Mouse (Mus musculus): ENCODE data around the gene Gprasp1. TPM values are rescaled to one million over a fixed set of nuclear protein-coding genes. Genes with fewer than 3 reads are reported as not detected.
A peak's percentile ranks its signal among the peaks of the same experiment; 100 is the strongest.
"Not testable (repeated sequence)": the region's sequence is repeated elsewhere in the genome, so short reads cannot be mapped to it uniquely, and the experiment has no call there.

Gprasp1 gene
- polyA plus RNA-seq (2015; fragmentation: Nextera tagmentation; extraction: Ambion mirVana): 46.2 and 47.6 TPM in 2 replicates

- peaks cover 8% of the 10 kb centered on the region; the same call in 1 of the 2 replicates for H3K36me3 ChIP-seq
- H3K4me3 ChIP-seq (replicated peaks): peak within 1 kb of the TSS; percentile 65
- H3K27me3 ChIP-seq: peaks cover 22% of the 10 kb centered on the region
- WGBS: 18% methylated on average over 48 of the region's 48 CpGs
- peaks cover 5% of the 10 kb centered on the region; the same call in 1 of the 2 replicates for H3K4me1 ChIP-seq
- H3K9me3 ChIP-seq (replicated peaks): no peaks in the 10 kb centered on the region
- H3K9ac ChIP-seq: peak within 1 kb of the TSS; percentile 65
- peak; percentile 99 for ATAC-seq (replicated peaks; ENCODE audit: low FRiP score)
- H3K4me2 ChIP-seq: peak within 1 kb of the TSS; percentile 58
- peak within 1 kb of the TSS; percentile 81 for H3K27ac ChIP-seq
Observed at GRCm38 (mm10) chrX:135742304-135743055, at the start of gene Gprasp1, which contains the start of gene Armcx5. Gene Gprasp1 (plus strand): TSS chrX:135742733. Gene Armcx5 (plus strand): TSS chrX:135742733.

DNA sequence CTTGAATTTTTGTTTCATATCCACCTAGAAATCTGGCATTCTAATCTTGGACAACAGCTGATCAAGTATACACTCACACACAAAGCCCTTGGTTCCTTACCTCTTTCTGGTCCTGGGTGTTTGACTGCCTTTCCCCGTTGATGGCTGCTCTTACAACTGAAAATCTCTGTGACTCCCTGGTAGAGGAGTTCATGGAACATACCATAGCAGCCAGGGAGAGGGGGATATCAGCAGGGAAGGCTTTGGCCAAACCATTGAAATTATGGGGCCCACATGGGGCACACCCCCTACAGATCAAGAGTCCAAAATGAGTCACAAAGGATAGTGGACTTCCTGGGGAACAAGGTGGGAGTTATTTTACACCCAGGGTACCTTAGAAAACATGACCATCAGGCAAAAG lies 48.9 kb upstream of the Gprasp1 start, which contains the start of gene Tcp11x2:
Gene Tcp11x2 (minus strand): TSS at position 158 of the 400 bp plus-strand sequence.
- H3K4me2 ChIP-seq: no peak within 1 kb of the TSS
- no peaks in the 10 kb centered on the region for H3K4me1 ChIP-seq
- no peak within 1 kb of the TSS for H3K9ac ChIP-seq
- H3K27ac ChIP-seq: no peak within 1 kb of the TSS
- no peak for ATAC-seq (replicated peaks; ENCODE audit: low FRiP score)
- WGBS: 72% methylated on average over 1 of the region's 1 CpGs
- H3K27me3 ChIP-seq: peaks cover 29% of the 10 kb centered on the region
- H3K9me3 ChIP-seq (replicated peaks): no peaks in the 10 kb centered on the region
- no peaks in the 10 kb centered on the region for H3K36me3 ChIP-seq
- no peak within 1 kb of the TSS for H3K4me3 ChIP-seq (replicated peaks)

DNA sequence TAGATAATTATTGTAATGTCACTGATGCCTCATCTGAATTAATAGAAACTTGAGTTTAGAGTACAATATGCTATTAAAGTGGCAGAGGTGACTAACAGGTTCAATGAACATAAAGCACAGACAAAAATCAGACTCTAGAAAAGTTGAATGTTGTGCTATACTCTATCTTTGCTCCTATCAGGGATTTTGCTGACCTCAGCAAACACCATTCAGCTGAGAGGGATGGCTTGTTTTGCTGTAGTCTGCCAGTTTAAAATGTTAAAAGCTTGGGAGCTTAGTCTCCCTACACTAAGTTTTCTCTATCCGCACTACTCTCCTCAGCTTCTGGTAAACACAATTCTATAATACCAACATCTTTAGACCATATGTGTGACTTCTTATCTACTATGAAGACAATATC lies 39.4 kb upstream of the Gprasp1 start:
- Histone ChIP-seq H3K4me2 (no peak overlapping the region), H3K36me3 (no peaks in the 10 kb centered on the region), H3K4me3 (replicated peaks) (no peak overlapping the region), H3K9me3 (replicated peaks) (no peaks in the 10 kb centered on the region), H3K4me1 (no peaks in the 10 kb centered on the region), H3K27me3 (peaks cover 10% of the 10 kb centered on the region), H3K27ac (no peak overlapping the region), H3K9ac (no peak overlapping the region)
- no peak for ATAC-seq (replicated peaks; ENCODE audit: low FRiP score)
- WGBS: 94% methylated on average over 1 of the region's 1 CpGs

GRCm38 (mm10) chrX:135704349-135704748 lies 38.2 kb upstream of the Gprasp1 start:
- ATAC-seq (replicated peaks; ENCODE audit: low FRiP score): no peak
- H3K27ac ChIP-seq: no peak overlapping the region
- no peak overlapping the region for H3K4me3 ChIP-seq (replicated peaks)
- peaks cover 12% of the 10 kb centered on the region for H3K27me3 ChIP-seq
- H3K4me2 ChIP-seq: no peak overlapping the region
- no peaks in the 10 kb centered on the region for H3K9me3 ChIP-seq (replicated peaks)
- no peaks in the 10 kb centered on the region for H3K36me3 ChIP-seq
- H3K9ac ChIP-seq: no peak overlapping the region
- WGBS: 36% methylated on average over 2 of the region's 2 CpGs
- H3K4me1 ChIP-seq: no peaks in the 10 kb centered on the region

DNA sequence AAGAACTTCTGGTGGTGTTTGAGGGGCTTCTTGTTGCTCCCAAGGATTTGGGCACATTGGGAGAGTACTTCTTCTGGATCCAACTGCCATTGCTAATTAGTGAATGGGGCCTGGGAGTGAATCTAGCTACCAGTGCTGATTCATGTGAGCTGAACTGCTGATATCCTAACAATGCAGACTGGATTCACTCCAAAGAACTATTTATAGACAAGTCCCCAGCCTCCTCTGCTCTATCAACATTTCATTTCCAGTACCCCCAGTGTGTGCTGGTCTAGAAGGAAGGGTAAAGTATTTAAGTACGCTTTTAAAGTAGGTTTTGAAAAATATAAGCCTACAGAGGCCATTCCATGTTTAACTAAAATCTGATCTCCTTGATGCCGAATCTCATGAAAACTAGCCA lies 29.7 kb upstream of the Gprasp1 start:
- Histone ChIP-seq H3K4me2 (no peak overlapping the region), H3K4me3 (replicated peaks) (no peak overlapping the region), H3K9me3 (replicated peaks) (no peaks in the 10 kb centered on the region), H3K27ac (no peak overlapping the region), H3K4me1 (no peaks in the 10 kb centered on the region), H3K36me3 (no peaks in the 10 kb centered on the region), H3K27me3 (peaks cover 15% of the 10 kb centered on the region), H3K9ac (no peak overlapping the region)
- 79% methylated on average over 2 of the region's 2 CpGs for WGBS
- no peak for ATAC-seq (replicated peaks; ENCODE audit: low FRiP score)

DNA sequence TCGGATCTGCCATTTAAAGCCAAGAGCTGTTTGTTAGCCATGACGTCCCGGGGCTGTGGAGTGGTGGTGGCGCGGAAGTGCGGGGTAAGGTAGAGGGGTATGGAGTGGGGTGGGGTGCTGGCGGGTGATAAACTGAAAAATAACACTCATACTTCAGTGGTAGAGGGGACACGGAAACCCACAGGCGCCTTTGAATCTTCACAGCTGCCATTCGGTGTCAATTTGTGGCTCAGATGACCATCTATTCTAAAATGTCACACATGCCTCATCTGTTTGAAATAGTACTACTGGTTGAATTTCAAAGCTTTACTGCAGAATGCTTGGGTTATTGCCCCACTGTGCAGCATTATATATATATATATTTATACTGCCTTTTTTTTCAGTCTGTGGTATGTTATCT lies 17.4 kb upstream of the Gprasp1 start, which contains the start of gene Tmsb15a:
Gene Tmsb15a (minus strand): TSS at position 101 of the 400 bp plus-strand sequence.
- Histone ChIP-seq H3K4me1 (no peaks in the 10 kb centered on the region), H3K4me3 (replicated peaks) (no peak within 1 kb of the TSS), H3K9ac (no peak within 1 kb of the TSS), H3K9me3 (replicated peaks) (no peaks in the 10 kb centered on the region), H3K36me3 (no peaks in the 10 kb centered on the region), H3K4me2 (no peak within 1 kb of the TSS), H3K27me3 (peaks cover 31% of the 10 kb centered on the region), H3K27ac (no peak within 1 kb of the TSS)
- no peak for ATAC-seq (replicated peaks; ENCODE audit: low FRiP score)
- WGBS: 84% methylated on average over 10 of the region's 10 CpGs

DNA sequence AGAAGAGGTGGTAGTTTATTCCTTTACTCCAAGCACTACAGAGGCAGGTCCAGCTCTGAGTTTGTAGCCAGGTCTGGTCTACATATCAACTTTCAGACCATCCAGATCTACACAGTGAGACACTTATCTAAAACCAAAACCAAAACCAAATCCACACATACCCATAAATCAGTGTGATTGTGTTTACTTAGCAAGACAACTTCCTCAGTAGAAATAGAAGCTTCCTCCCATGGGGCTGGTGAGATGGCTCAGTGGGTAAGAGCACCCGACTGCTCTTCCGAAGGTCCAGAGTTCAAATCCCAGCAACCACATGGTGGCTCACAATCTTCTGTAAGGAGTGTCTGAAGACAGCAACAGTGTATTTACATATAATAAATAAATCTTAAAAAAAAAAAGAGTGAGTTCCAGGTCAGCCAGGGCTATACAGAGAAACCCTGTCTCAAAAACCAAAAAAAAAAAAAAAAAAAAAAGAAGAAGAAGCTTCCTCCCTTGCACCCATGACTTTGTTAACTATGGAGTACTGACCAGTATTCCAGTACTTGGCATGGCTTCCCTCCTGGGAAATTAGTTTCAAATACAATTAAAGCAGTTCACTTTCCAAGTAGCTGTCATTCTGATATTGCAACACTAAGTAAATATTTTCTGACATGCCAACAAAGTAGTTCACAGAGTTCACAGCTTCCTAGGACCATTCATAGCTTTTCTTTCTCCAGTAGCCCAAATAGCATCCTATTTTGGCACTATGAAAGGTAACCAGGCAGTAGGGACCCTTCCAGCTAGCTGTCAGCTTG lies 3.6 kb upstream of the Gprasp1 start:
- Histone ChIP-seq H3K27ac (no peak overlapping the region), H3K9ac (no peak overlapping the region), H3K4me2 (no peak overlapping the region), H3K9me3 (replicated peaks) (no peaks in the 10 kb centered on the region), H3K4me3 (replicated peaks) (no peak overlapping the region), H3K27me3 (peaks cover 20% of the 10 kb centered on the region), H3K4me1 (peaks cover 5% of the 10 kb centered on the region; the same call in 1 of the 2 replicates), H3K36me3 (no peaks in the 10 kb centered on the region)
- ATAC-seq (replicated peaks; ENCODE audit: low FRiP score): no peak
- WGBS: 82% methylated on average over 2 of the region's 2 CpGs

DNA sequence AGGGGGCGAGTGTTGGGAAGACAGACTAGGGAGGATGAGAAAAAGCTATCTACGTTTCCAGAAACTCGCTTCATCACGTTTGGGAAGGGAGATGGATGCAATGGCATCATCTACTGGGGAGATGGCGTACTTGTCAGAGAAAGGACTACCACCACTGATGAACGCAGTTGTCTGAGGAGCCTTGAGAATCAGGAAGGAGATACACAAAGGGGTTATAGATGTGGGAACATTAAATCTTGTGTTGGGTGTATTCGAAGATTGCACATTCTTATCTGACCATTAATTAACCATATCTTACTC lies 473 bp downstream of the Gprasp1 start:
- H3K27ac ChIP-seq: peak overlapping the region; percentile 81
- peak; percentile 19; the same call in 1 of the 2 replicates for ATAC-seq (replicated peaks; ENCODE audit: low FRiP score)

DNA sequence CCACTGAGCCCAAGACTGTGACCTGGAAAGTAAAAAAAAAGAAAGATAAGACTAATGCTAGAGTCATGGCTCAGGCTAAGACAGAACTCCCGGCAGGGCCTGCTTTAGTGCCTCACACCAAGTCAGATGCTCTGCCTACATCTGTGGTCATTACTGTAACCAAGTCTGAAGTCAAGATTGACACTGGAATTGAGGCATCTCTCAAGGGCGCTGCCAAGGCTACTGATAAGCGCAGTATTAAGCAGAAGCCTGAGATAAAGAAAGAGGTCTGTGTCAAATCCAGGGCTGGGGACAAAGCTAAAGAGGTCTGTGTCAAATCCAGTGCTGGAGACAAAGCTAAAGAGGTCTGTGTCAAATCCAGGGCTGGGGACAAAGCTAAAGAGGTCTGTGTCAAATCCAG lies 2.8 kb downstream of the Gprasp1 start:
- Histone ChIP-seq H3K27me3 (peaks cover 20% of the 10 kb centered on the region), H3K36me3 (peaks cover 14% of the 10 kb centered on the region)
- H3K27ac ChIP-seq; H3K4me1 ChIP-seq; H3K9ac ChIP-seq; H3K9me3 ChIP-seq (replicated peaks); ATAC-seq (replicated peaks; ENCODE audit: low FRiP score); H3K4me3 ChIP-seq (replicated peaks); H3K4me2 ChIP-seq: not testable (repeated sequence)
- 88% methylated on average over 3 of the region's 3 CpGs for WGBS

More for the DNA sequence above, 473 bp downstream of the Gprasp1 start:
- WGBS: 36% methylated on average over 7 of the region's 7 CpGs
- peaks cover 5% of the 10 kb centered on the region; the same call in 1 of the 2 replicates for H3K4me1 ChIP-seq
- peak overlapping the region; percentile 65 for H3K4me3 ChIP-seq (replicated peaks)
- H3K4me2 ChIP-seq: peak overlapping the region; percentile 58
- peak overlapping the region; percentile 65 for H3K9ac ChIP-seq
- no peaks in the 10 kb centered on the region for H3K9me3 ChIP-seq (replicated peaks)
- peaks cover 8% of the 10 kb centered on the region; the same call in 1 of the 2 replicates for H3K36me3 ChIP-seq
- peaks cover 25% of the 10 kb centered on the region for H3K27me3 ChIP-seq

- peaks cover 24% of the 10 kb centered on the region; the same call in 1 of the 2 replicates for H3K36me3 ChIP-seq
- no peak overlapping the region for H3K4me3 ChIP-seq (replicated peaks)
- 5% methylated on average over 2 of the region's 2 CpGs for WGBS
- H3K4me2 ChIP-seq: no peak overlapping the region
- no peak for ATAC-seq (replicated peaks; ENCODE audit: low FRiP score)
- no peak overlapping the region for H3K27ac ChIP-seq
- H3K9me3 ChIP-seq (replicated peaks): no peaks in the 10 kb centered on the region
- no peak overlapping the region for H3K9ac ChIP-seq
- no peaks in the 10 kb centered on the region for H3K4me1 ChIP-seq
- peaks cover 3% of the 10 kb centered on the region; the same call in 1 of the 2 replicates for H3K27me3 ChIP-seq
Observed at GRCm38 (mm10) chrX:135752832-135753231, 10.3 kb downstream of the Gprasp1 start.

GRCm38 (mm10) chrX:135761707-135762106 lies 19.2 kb downstream of the Gprasp1 start:
- Histone ChIP-seq H3K9ac (no peak overlapping the region), H3K4me1 (no peaks in the 10 kb centered on the region), H3K9me3 (replicated peaks) (no peaks in the 10 kb centered on the region), H3K36me3 (peaks cover 10% of the 10 kb centered on the region; the same call in 1 of the 2 replicates), H3K27ac (no peak overlapping the region), H3K4me3 (replicated peaks) (no peak overlapping the region), H3K27me3 (peaks cover 11% of the 10 kb centered on the region; the same call in 1 of the 2 replicates), H3K4me2 (no peak overlapping the region)
- no peak for ATAC-seq (replicated peaks; ENCODE audit: low FRiP score)

GRCm38 (mm10) chrX:135768043-135768548 lies 25.6 kb downstream of the Gprasp1 start:
- 48% methylated on average over 2 of the region's 3 CpGs for WGBS

More at GRCm38 (mm10) chrX:135768043-135768548, 25.6 kb downstream of the Gprasp1 start:
- Histone ChIP-seq H3K9me3 (replicated peaks) (no peaks in the 10 kb centered on the region), H3K27ac (no peak overlapping the region), H3K4me1 (no peaks in the 10 kb centered on the region), H3K36me3 (no peaks in the 10 kb centered on the region), H3K9ac (no peak overlapping the region), H3K4me3 (replicated peaks) (no peak overlapping the region), H3K4me2 (no peak overlapping the region), H3K27me3 (no peaks in the 10 kb centered on the region)
- no peak for ATAC-seq (replicated peaks; ENCODE audit: low FRiP score)

Measured in kidney, embryonic 15.5 days (tissue).